Mouse (Mus musculus) ovary, postnatal 14 days (tissue): ENCODE results near the gene Apbb1ip.

Experiments used
- DNase-seq: peaks from one replicate; pipeline ENCODE4 v3.0.0; 2022; ENCODE audit warnings: low spot score

The Apbb1ip gene

GRCm38 (mm10) chr2:22773549-22774180 is at the start of gene Apbb1ip:
TSS of gene Apbb1ip (plus strand) at chr2:22774094.
- DNase-seq, result no peak

- no peak for DNase-seq
Observed at GRCm38 (mm10) chr2:22727113-22727512, 46.8 kb upstream of the Apbb1ip start.

- no peak for DNase-seq
Observed at GRCm38 (mm10) chr2:22736134-22736533, 37.8 kb upstream of the Apbb1ip start.

DNA sequence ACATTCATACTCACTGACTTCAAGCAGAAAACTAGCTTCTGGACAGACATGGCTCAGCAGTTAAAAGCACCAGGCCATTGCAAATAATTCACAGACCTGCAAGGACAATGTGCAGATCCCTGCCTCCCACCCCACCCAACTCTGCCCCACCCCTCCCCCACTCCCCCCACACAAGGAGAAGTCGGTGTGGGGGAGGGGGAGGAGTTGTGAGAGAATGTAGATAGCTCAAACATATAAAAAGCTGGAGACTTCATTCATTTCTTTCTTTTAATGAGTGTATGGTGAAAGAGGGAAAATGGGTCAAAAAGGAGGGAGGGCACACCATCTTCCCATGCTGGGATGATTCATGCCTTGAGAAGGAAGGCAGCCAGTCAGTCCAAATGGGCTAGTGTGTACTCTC is 34.5 kb upstream of the Apbb1ip start:
- no peak for DNase-seq

- no peak for DNase-seq
Observed at GRCm38 (mm10) chr2:22740441-22740840, 33.5 kb upstream of the Apbb1ip start.

DNA sequence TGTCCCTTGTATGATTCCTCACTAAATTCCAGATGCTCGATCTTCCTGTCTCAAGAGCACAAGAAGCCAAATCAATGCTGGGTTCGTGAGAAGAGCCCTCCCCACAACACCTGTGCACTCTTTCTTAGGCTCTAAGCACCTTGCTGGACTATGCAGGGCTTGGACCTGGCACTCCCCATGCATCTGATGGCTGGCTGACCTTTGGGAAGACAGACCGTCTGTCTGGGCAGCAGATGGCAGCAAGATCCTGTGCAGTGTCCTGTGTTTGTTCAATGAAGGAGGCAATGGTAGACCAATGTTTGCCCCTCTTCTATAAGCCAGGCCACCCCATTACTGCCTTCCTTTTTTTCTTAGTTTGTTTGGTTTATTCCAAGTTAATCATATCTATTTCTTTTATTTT is 32.7 kb upstream of the Apbb1ip start:
- no peak for DNase-seq

DNA sequence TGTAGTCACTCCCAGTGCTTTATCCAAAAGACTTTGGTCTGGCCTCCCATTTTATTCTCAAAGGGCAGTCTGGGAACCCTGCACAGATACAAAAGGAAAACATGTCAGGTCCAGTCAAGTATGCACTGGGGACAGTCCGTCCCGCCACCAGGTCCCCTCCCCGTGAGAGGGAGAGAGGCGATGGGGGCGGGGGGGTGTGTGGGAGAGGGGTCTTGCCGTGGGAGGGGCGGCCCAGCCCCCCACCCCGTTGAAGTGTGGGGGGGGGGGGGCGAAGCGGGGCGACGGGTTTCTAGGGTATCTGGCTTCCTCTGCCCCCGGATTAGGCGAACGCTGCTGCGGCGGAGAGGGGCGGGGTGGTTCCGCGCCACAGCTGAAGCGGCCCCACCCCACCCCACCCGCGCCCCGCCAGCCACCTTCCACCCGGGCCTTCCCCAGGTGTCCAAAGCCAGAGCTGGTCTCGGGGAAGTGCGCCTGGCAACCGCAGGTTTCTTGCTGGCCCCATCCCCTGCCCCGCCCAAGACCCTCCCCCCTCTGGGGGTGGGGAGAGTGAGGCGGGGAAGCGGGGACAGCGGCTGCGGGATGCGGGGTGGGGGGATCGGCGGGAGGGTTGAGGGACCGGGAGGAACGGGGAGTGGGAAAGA is 29.7 kb upstream of the Apbb1ip start:
- peak; percentile 14 for DNase-seq

DNA sequence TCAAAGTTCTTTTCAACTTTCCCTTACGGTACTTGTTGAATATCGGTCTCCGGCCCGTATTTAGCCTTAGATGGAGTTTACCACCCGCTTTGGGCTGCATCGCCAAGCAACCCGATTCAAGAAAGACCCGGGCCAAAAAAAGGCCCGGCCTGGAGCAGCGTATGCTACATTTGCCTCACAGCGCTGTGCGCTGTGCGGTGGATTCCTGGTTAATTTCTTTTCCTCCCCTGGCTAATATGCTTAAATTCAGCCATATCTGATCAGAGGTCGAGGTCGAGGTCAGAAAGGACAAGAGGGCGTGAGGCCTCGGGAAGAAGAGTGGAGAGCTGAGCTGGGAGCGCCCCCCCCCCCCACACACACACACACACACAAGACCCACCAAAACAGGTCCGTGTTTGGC is 29.0 kb upstream of the Apbb1ip start:
- no peak for DNase-seq

- no peak for DNase-seq
Observed at GRCm38 (mm10) chr2:22746785-22747184, 27.1 kb upstream of the Apbb1ip start.

GRCm38 (mm10) chr2:22747941-22748340 is 26.0 kb upstream of the Apbb1ip start:
- no peak for DNase-seq

DNA sequence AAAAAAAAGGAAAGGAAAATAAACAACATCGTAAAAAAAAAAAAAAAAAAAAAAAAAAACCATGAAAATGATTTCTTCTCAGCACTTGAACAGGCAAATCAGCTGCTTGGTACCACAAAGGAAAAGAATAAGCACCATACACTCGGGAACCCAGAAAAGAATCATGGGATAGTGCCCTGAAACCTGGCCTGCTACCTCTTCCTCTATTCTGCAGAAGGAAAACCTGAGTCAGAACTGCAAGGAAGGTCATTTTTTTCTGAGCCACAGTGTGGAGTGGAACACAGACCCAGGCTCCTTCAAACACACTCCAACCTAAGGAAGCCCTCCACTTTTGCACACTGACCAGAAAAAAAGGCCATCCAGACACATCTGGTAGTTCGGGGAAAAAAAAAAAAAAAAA is 24.1 kb upstream of the Apbb1ip start:
- no peak for DNase-seq

GRCm38 (mm10) chr2:22752492-22752891 is 21.4 kb upstream of the Apbb1ip start:
- DNase-seq, result no peak

DNA sequence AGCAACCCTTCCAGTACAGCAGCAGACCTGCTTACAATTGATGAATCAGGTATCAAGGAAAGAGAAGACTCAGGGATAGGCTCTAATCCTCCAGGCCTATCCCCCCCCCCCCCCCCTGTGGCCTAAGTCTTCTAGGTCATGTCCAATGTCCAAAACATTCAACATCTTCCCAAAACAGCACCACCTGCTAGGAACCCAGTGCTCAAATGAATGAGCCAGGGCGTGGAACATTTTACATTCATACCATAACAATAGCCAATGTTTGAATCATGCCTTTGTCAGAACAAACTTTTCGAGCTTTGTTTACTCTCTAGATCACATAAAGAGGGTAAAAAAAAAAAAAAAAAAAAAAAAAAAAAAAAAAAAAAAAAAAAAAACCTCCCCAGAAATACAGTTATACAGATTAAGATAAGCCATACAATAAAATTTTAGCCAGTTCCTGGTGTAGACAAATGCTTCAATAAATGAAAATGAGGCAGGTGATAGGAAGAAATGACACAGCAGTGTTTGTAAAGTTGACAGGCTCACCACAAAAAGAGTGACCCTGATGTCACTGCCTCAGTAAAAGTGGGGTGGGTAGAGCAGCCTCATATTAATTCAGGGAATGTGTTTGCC is 20.3 kb upstream of the Apbb1ip start:
- DNase-seq, result no peak

DNA sequence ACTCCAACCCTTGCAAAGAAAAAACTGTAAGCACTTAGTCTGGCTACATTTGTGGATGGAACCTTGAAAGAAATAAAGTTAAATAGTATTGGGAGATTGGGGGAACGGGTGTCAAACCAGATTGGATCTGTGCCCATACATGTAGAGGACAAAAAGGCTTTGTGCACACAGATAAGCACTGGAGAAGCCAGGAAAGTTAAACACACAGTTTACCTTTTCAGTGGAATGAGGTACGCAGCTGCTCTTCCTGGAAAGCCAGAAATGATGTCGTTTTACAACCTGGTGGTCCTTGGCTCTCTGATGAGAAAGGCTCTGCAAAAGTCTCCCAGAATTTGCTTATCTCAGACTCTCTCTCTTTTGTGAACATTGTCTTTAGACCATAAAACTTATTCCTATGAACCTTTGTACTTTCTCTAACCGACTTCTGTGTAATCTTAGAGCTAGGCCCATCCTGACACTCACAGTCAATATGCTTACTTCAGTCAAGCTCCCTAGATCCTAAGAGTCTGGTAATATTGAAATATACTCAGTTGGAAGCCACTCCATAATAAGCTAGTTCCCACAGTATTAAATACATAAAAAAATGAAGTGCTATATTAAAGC is 19.6 kb upstream of the Apbb1ip start:
- DNase-seq, result no peak

DNA sequence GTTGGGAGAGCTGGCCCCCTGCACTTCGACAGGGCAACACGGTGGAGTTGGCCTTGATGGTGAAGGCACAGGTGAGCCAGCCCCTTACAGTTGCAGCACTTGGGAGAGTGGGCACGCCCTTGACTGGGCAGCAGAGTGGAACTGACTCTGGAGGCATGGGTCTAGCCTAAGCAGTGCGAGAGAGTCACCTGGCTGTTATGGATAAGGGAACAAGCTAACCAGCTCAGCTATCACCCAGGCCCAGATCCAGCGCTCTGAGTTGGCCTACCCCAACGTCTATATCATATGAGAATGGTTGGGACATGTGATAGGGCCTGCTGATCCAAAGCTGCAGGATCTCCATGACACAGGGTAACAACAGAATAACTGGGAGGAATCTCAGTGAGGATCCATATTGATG is 18.3 kb upstream of the Apbb1ip start:
- no peak for DNase-seq

GRCm38 (mm10) chr2:22758310-22758972 is 15.5 kb upstream of the Apbb1ip start:
- peak; percentile 73 for DNase-seq

DNA sequence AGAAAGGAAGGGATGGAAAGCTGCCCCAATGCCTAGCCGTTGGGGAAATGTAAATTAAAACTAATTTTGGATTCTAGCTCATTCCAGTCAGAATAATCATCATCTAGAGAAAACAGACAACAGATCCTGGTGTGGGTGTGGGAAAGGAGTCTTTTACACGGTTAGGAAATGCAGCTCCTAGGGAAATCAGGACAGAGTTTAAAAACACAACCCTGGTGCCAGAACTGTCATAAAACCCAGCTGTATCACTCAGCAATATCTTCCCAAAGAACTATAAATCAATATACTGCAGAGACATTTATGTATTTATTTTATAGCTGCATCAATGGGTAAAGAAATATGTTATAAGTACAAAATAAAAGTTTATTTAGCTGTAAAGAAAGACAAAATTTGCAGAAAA is 13.4 kb upstream of the Apbb1ip start:
- DNase-seq, result no peak

GRCm38 (mm10) chr2:22761103-22761521 is 12.8 kb upstream of the Apbb1ip start:
- no peak for DNase-seq

DNA sequence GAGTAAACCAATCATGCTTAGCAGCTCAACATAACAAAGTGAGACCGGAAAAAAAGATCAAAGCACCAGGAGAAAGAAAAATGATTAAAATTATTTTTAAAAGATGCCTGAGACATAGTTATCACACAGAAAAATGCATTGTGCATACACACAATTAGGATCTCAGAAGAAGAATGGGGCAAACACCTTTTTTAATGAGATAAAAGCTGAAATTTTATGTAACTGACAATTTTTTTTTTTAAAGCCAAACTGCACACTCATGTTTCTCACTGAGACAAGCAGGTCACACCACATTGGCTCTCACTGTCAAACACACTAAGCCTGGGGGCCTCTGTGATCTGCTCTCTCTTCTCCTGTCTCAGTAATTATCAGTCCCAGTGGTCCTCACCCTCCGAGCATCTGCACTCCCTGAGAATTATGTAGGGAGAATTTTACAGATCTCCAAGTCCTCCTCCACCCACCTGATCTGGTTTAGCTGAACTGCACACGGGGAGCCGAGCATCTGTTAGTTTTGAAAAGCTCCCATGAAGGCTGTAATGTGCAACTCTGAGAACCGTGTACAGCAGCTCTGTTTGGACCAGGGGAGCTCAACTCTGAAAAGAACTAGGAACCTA is 9.0 kb upstream of the Apbb1ip start:
- DNase-seq, result no peak

- DNase-seq, result no peak
Observed at GRCm38 (mm10) chr2:22771311-22771710, 2.6 kb upstream of the Apbb1ip start.

DNA sequence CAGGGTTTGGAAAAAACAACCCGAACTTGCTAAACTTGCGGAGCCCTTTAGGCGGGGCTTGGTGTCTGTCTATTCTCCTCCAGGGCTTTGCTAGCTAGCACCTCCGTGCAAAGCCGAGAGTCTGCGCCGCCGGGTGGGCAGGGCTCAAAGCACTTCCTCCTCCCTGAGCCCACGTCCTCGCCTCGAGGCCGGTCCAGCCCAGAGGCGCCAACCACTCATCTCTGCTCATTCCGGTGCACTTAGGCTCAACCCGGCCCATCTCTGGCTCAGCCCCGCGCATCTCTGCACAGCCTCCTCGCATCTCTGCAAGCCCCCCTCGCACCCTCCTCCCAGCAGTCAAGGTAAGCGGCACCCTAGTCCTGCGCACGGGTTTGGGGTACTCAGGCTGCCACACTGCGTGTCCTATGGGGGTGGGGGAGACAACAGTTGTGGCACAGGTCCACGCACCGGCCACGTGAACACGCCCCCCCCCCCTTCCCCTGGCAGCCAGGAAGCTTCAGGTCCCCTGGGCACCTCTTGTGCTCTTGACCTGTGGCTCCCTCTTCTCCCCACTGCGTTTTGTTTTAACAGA is 372 bp downstream of the Apbb1ip start:
- peak; percentile 34 for DNase-seq

- DNase-seq, result no peak
Observed at GRCm38 (mm10) chr2:22775213-22775612, 1.3 kb downstream of the Apbb1ip start.
